Mouse (Mus musculus): ENCODE data around the gene Phox2a. TPM values are rescaled to one million over a fixed set of nuclear protein-coding genes. Genes with fewer than 3 reads are reported as not detected.

The Phox2a gene
- polyA plus RNA-seq, 2 experiments = not detected

DNA sequence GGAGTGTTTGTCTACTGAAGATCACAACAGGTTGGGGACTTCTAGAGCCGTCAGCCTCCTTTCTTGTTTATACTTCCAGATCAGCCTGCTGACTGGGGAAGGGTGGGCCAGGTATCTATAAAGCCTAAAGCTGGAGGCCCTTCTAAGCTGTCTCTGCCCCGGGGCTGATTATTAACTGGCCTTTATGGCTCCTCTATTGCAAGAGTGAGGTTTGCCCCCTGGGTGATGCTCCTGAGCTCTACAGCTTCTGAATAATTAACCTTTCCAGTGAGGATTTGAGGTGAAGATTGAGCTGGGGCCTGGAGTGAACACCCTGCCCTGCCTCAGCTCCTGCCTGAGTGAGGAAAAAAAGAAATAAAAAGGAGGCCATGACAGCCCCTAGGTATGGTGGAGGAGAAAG lies 52.5 kb downstream of the Phox2a start, which contains the start of gene Folr1:
Folr1 (minus strand) TSS at position 160 of the 400 bp plus-strand sequence.
- Histone ChIP-seq H3K4me3 (ENCODE audit: insufficient read depth in 1 of 2, low read depth in 2 of 2, low read length in 2 of 2) (no peak within 1 kb of the TSS), H3K9me3 (ENCODE audit: control insufficient read depth, low read length) (no peaks in the 10 kb centered on the region), H3K27ac (no peak within 1 kb of the TSS), H3K27me3 (ENCODE audit: control insufficient read depth, insufficient read depth, low read length) (no peaks in the 10 kb centered on the region), H3K4me2 (ENCODE audit: low read depth) (no peak within 1 kb of the TSS), H3K4me1 (replicated peaks; ENCODE audit: control insufficient read depth in 2 of 2, insufficient read depth in 2 of 2, low read length in 1 of 2) (peaks cover 0 to 3% of the 10 kb centered on the region in 2 experiments; a peak in 2 of 4 replicates), H3K36me3 (replicated peaks; ENCODE audit: control insufficient read depth, insufficient read depth, low read depth) (no peaks in the 10 kb centered on the region), H3K9ac (replicated peaks) (no peak within 1 kb of the TSS)
- ATAC-seq (ENCODE audit: insufficient read depth) (no peak), DNase-seq (ENCODE audit: low read depth in 3 of 3, low spot score in 3 of 3) (no peak)
- 47% methylated on average over 2 of the region's 2 CpGs for WGBS (ENCODE audit: insufficient replicate concordance)
- no peak for TF ChIP-seq EP300 (IDR thresholded peaks at IDR 0.05; ENCODE audit: low read depth)
- TF ChIP-seq CTCF (IDR thresholded peaks at IDR 0.05; ENCODE audit: low read depth) = no peak

DNA sequence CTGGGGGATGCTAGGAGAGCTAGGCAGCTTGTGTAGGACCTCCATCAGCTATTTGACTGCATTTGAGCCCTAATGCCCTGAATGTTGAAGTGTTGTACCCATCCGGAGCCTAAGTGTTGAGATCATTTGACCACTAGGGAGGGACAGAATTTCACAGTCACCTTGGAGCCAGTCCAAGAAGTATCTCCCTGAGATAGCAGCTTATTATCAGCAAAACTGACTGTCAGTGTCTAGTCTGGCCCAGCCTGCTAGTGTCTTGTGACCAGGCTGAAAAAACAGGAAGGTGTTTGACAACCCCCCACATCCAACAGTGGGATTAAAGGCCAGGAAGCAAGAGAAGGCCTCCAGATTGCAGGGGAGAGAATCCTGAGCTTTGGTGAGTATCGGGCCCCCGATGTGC lies 53.2 kb downstream of the Phox2a start:
- no peak overlapping the region for H3K4me3 ChIP-seq (ENCODE audit: insufficient read depth in 1 of 2, low read depth in 2 of 2, low read length in 2 of 2)

More for the DNA sequence above, 53.2 kb downstream of the Phox2a start:
- Histone ChIP-seq H3K36me3 (replicated peaks; ENCODE audit: control insufficient read depth, insufficient read depth, low read depth) (no peaks in the 10 kb centered on the region), H3K4me2 (ENCODE audit: low read depth) (no peak overlapping the region), H3K9me3 (ENCODE audit: control insufficient read depth, low read length) (no peaks in the 10 kb centered on the region), H3K9ac (replicated peaks) (no peak overlapping the region), H3K27ac (no peak overlapping the region), H3K4me1 (replicated peaks; ENCODE audit: control insufficient read depth in 2 of 2, insufficient read depth in 2 of 2, low read length in 1 of 2) (peaks cover 0 to 3% of the 10 kb centered on the region in 2 experiments; a peak in 2 of 4 replicates), H3K27me3 (ENCODE audit: control insufficient read depth, insufficient read depth, low read length) (no peaks in the 10 kb centered on the region)
- peak; percentile 35; the same call in 1 of the 2 replicates for ATAC-seq (ENCODE audit: insufficient read depth)
- 70% methylated on average over 3 of the region's 3 CpGs for WGBS (ENCODE audit: insufficient replicate concordance)
- no peak for DNase-seq (ENCODE audit: low read depth in 3 of 3, low spot score in 3 of 3)
- TF ChIP-seq EP300 (IDR thresholded peaks at IDR 0.05; ENCODE audit: low read depth) (no peak), CTCF (IDR thresholded peaks at IDR 0.05; ENCODE audit: low read depth) (no peak)

Other genes starting within 250 kb of the Phox2a start
- gene Art2b, start 232.7 kb upstream of the Phox2a start, polyA plus RNA-seq (2012; rRNA removed) = 0.05 and 0.07 TPM in 2 replicates
- gene Art2b, start 232.7 kb upstream of the Phox2a start, polyA plus RNA-seq (2014; fragmentation: Nextera tagmentation; extraction: Ambion mirVana) = not detected in 2 replicates
- gene Clpb, start 154.7 kb upstream of the Phox2a start, polyA plus RNA-seq (2012; rRNA removed) = 4.1 and 8.3 TPM in 2 replicates
- 18.7 and 20.6 TPM in 2 replicates for gene Clpb, start 154.7 kb upstream of the Phox2a start, polyA plus RNA-seq (2014; fragmentation: Nextera tagmentation; extraction: Ambion mirVana)
- gene Inppl1, start 19.9 kb downstream of the Phox2a start, polyA plus RNA-seq (2012; rRNA removed) = 4.4 and 6.8 TPM in 2 replicates
- 0.69 and 2.0 TPM in 2 replicates for gene Inppl1, start 19.9 kb downstream of the Phox2a start, polyA plus RNA-seq (2014; fragmentation: Nextera tagmentation; extraction: Ambion mirVana)
- 7.4 and 8.0 TPM in 2 replicates for gene Folr2, start 38.9 kb downstream of the Phox2a start, polyA plus RNA-seq (2012; rRNA removed)
- 4.2 and 6.5 TPM in 2 replicates for gene Folr2, start 38.9 kb downstream of the Phox2a start, polyA plus RNA-seq (2014; fragmentation: Nextera tagmentation; extraction: Ambion mirVana)
- 25.6 and 54.6 TPM in 2 replicates for gene Anapc15, start 45.4 kb downstream of the Phox2a start, polyA plus RNA-seq (2012; rRNA removed)
- 51.9 and 52.0 TPM in 2 replicates for gene Anapc15, start 45.4 kb downstream of the Phox2a start, polyA plus RNA-seq (2014; fragmentation: Nextera tagmentation; extraction: Ambion mirVana)
- gene Folr1, start 52.5 kb downstream of the Phox2a start, polyA plus RNA-seq (2012; rRNA removed) = 0.33 and 0.53 TPM in 2 replicates
- gene Folr1, start 52.5 kb downstream of the Phox2a start, polyA plus RNA-seq (2014; fragmentation: Nextera tagmentation; extraction: Ambion mirVana) = 0.38 TPM in 1 of 2 replicates, not detected in the other
- gene Lamtor1, start 87.6 kb downstream of the Phox2a start, polyA plus RNA-seq (2012; rRNA removed) = 61.7 and 74.8 TPM in 2 replicates
- gene Lamtor1, start 87.6 kb downstream of the Phox2a start, polyA plus RNA-seq (2014; fragmentation: Nextera tagmentation; extraction: Ambion mirVana) = 63.3 and 67.8 TPM in 2 replicates
- 0.05 and 0.08 TPM in 2 replicates for gene Tomt, start 88.0 kb downstream of the Phox2a start, polyA plus RNA-seq (2012; rRNA removed)
- 0.09 and 0.13 TPM in 2 replicates for gene Tomt, start 88.0 kb downstream of the Phox2a start, polyA plus RNA-seq (2014; fragmentation: Nextera tagmentation; extraction: Ambion mirVana)
- 1.3 and 1.4 TPM in 2 replicates for gene Lrrc51, start 115.6 kb downstream of the Phox2a start, polyA plus RNA-seq (2012; rRNA removed)
- gene Lrrc51, start 115.6 kb downstream of the Phox2a start, polyA plus RNA-seq (2014; fragmentation: Nextera tagmentation; extraction: Ambion mirVana) = 1.8 and 2.1 TPM in 2 replicates
- 27.4 and 28.6 TPM in 2 replicates for gene Numa1, start 115.8 kb downstream of the Phox2a start, polyA plus RNA-seq (2012; rRNA removed)
- gene Numa1, start 115.8 kb downstream of the Phox2a start, polyA plus RNA-seq (2014; fragmentation: Nextera tagmentation; extraction: Ambion mirVana) = 36.2 and 41.3 TPM in 2 replicates
- 12.7 and 14.8 TPM in 2 replicates for gene Il18bp, start 200.4 kb downstream of the Phox2a start, polyA plus RNA-seq (2012; rRNA removed)
- gene Il18bp, start 200.4 kb downstream of the Phox2a start, polyA plus RNA-seq (2014; fragmentation: Nextera tagmentation; extraction: Ambion mirVana) = 15.0 and 15.9 TPM in 2 replicates
- gene Rnf121, start 247.2 kb downstream of the Phox2a start, polyA plus RNA-seq (2012; rRNA removed) = 10.9 and 16.9 TPM in 2 replicates
- 10.0 and 10.5 TPM in 2 replicates for gene Rnf121, start 247.2 kb downstream of the Phox2a start, polyA plus RNA-seq (2014; fragmentation: Nextera tagmentation; extraction: Ambion mirVana)
- gene Xndc1, start 247.2 kb downstream of the Phox2a start, polyA plus RNA-seq (2012; rRNA removed) = 14.7 and 16.0 TPM in 2 replicates
- gene Xndc1, start 247.2 kb downstream of the Phox2a start, polyA plus RNA-seq (2014; fragmentation: Nextera tagmentation; extraction: Ambion mirVana) = 5.4 and 6.3 TPM in 2 replicates
- gene Xntrpc, start 247.4 kb downstream of the Phox2a start, polyA plus RNA-seq (2012; rRNA removed) = 1.1 and 1.5 TPM in 2 replicates
- 0.20 and 0.36 TPM in 2 replicates for gene Xntrpc, start 247.4 kb downstream of the Phox2a start, polyA plus RNA-seq (2014; fragmentation: Nextera tagmentation; extraction: Ambion mirVana)